Mouse (Mus musculus) thymus, adult 2 months (tissue): ENCODE results near the gene Fut11. TPM values are rescaled to one million over a fixed set of nuclear protein-coding genes. Genes with fewer than 3 reads are reported as not detected.

Source experiments
- DNase-seq: peaks from one replicate; pipeline ENCODE4 v3.0.0; 2021
- H3K27ac ChIP-seq: fragments of 200-500 bp; 2 replicates; pipeline ENCODE4 v1.5.1; 2012; ENCODE audit warnings: low read length, control low read depth; ENCODE audit not compliant: control insufficient read depth, insufficient read depth
- H3K27me3 ChIP-seq: fragments of 200-500 bp; 2 replicates; pipeline ENCODE4 v1.6.1; 2012; ENCODE audit warnings: mild to moderate bottlenecking, low read length, moderate library complexity, mixed read lengths; ENCODE audit not compliant: control insufficient read depth, insufficient read depth
- H3K36me3 ChIP-seq: fragments of 200-500 bp; 2 replicates; pipeline ENCODE4 v1.6.1; 2012; ENCODE audit warnings: mild to moderate bottlenecking, low read length, moderate library complexity; ENCODE audit not compliant: control insufficient read depth, insufficient read depth
- H3K4me1 ChIP-seq: fragments of 200-500 bp; replicated peaks from 2 replicates; pipeline ENCODE4 v1.6.1; 2012; ENCODE audit warnings: low read length; ENCODE audit not compliant: control insufficient read depth, insufficient read depth
- H3K4me3 ChIP-seq: fragments of 200-500 bp; 2 replicates; pipeline ENCODE4 v1.5.1; 2012; ENCODE audit warnings: mild to moderate bottlenecking, low read length, control low read depth, moderate library complexity; ENCODE audit not compliant: control insufficient read depth, insufficient read depth
- CTCF ChIP-seq: fragments of 200-500 bp; IDR thresholded peaks from 2 replicates; pipeline ENCODE4 v1.5.1; 2012; ENCODE audit warnings: mild to moderate bottlenecking, control low read depth, low read length, moderate library complexity, borderline replicate concordance; ENCODE audit not compliant: control insufficient read depth, poor library complexity, insufficient read depth; ENCODE audit errors: extremely low read depth
- POLR2A ChIP-seq: fragments of 200-500 bp; IDR thresholded peaks from 2 replicates; pipeline ENCODE4 v1.6.1; 2012; ENCODE audit warnings: mild to moderate bottlenecking, low read length, control low read depth, moderate library complexity; ENCODE audit not compliant: control insufficient read depth, poor library complexity, insufficient read depth; ENCODE audit errors: extremely low read depth
- WGBS: fragments of 180-500 bp; shearing (Covaris S2); methylation state at CpG from one replicate; pipeline ENCODE4 v1.1.7; 2018; 5-methylcytosine and 5-hydroxymethylcytosine counted together
- polyA plus RNA-seq: library from polyadenylated mRNA; depleted of rRNA; stranded (reverse); fragments of >200 nt; gene quantifications from 2 replicates; pipeline ENCODE4 v1.2.3, GENCODE M21; 2012

Gene Fut11
- polyA plus RNA-seq, 1 experiment: 19.2 TPM

GRCm38 (mm10) chr14:20674064-20674833 is 20.5 kb upstream of the Fut11 start, which contains the start of gene Sec24c:
Gene Sec24c, plus strand, starts transcription at chr14:20674308.
- WGBS: under 1% methylated on average over 43 of the region's 43 CpGs
- peaks cover 27% of the 10 kb centered on the region for H3K36me3 ChIP-seq
- 0 out of 2 replicates have a peak, but pooled peaks have one; percentile 55 for TF ChIP-seq POLR2A
- 0 out of 2 replicates have a peak, but pooled peaks have one; percentile 31 for TF ChIP-seq CTCF

GRCm38 (mm10) chr14:20677906-20678305 is 16.9 kb upstream of the Fut11 start:
- no peak overlapping the region for H3K27ac ChIP-seq
- DNase-seq: no peak
- no peak overlapping the region for H3K4me3 ChIP-seq
- no peaks in the 10 kb centered on the region for H3K27me3 ChIP-seq
- 98% methylated on average over 4 of the region's 4 CpGs for WGBS
- peaks cover 16% of the 10 kb centered on the region for H3K4me1 ChIP-seq
- H3K36me3 ChIP-seq: peaks cover 52% of the 10 kb centered on the region
- TF ChIP-seq CTCF (no peak), POLR2A (no peak)

More at GRCm38 (mm10) chr14:20674064-20674833, 20.5 kb upstream of the Fut11 start, which contains the start of gene Sec24c:
- Histone ChIP-seq H3K4me1 (peaks cover 5% of the 10 kb centered on the region), H3K4me3 (peak within 1 kb of the TSS; percentile 94), H3K27ac (peak within 1 kb of the TSS; percentile 67), H3K27me3 (no peaks in the 10 kb centered on the region)
- DNase-seq: peak; percentile 97

- H3K36me3 ChIP-seq: peaks cover 78% of the 10 kb centered on the region
- peak overlapping the region; percentile 98 for H3K27ac ChIP-seq
- peaks cover 16% of the 10 kb centered on the region for H3K4me1 ChIP-seq
- WGBS: 61% methylated on average over 2 of the region's 2 CpGs
- no peak overlapping the region for H3K4me3 ChIP-seq
- TF ChIP-seq POLR2A (no peak), CTCF (no peak)
- DNase-seq: no peak
- no peaks in the 10 kb centered on the region for H3K27me3 ChIP-seq
Measured at GRCm38 (mm10) chr14:20681742-20682141, 13.0 kb upstream of the Fut11 start.

- peaks cover 80% of the 10 kb centered on the region for H3K36me3 ChIP-seq
- WGBS: 4% methylated on average over 3 of the region's 3 CpGs
Measured at GRCm38 (mm10) chr14:20682498-20682897, 12.3 kb upstream of the Fut11 start.

GRCm38 (mm10) chr14:20686576-20686975 is 8.2 kb upstream of the Fut11 start:
- over 99% methylated on average over 3 of the region's 3 CpGs for WGBS
- H3K4me3 ChIP-seq: no peak overlapping the region
- TF ChIP-seq CTCF: no peak
- no peak for TF ChIP-seq POLR2A
- H3K4me1 ChIP-seq: peaks cover 14% of the 10 kb centered on the region
- peaks cover 85% of the 10 kb centered on the region for H3K36me3 ChIP-seq
- H3K27ac ChIP-seq: no peak overlapping the region
- DNase-seq: no peak
- H3K27me3 ChIP-seq: no peaks in the 10 kb centered on the region

More at GRCm38 (mm10) chr14:20682498-20682897, 12.3 kb upstream of the Fut11 start:
- Histone ChIP-seq H3K27ac (peak overlapping the region; percentile 90), H3K4me3 (peak overlapping the region; percentile 28), H3K4me1 (peaks cover 16% of the 10 kb centered on the region), H3K27me3 (no peaks in the 10 kb centered on the region)
- peak; percentile 76 for DNase-seq
- TF ChIP-seq CTCF (no peak), POLR2A (no peak)

GRCm38 (mm10) chr14:20689009-20689408 is 5.8 kb upstream of the Fut11 start:
- DNase-seq: no peak
- Histone ChIP-seq H3K36me3 (peaks cover 95% of the 10 kb centered on the region), H3K27me3 (no peaks in the 10 kb centered on the region), H3K27ac (no peak overlapping the region), H3K4me1 (no peaks in the 10 kb centered on the region), H3K4me3 (no peak overlapping the region)
- 96% methylated on average over 2 of the region's 2 CpGs for WGBS
- no peak for TF ChIP-seq CTCF
- TF ChIP-seq POLR2A: no peak
